Mouse (Mus musculus) testis, adult 2 months (tissue): ENCODE measurements around the gene Pnkd. TPM values are rescaled to one million over a fixed set of nuclear protein-coding genes. Genes with fewer than 3 reads are reported as not detected.

Experiments
- H3K27ac ChIP-seq: fragments of 200-500 bp; 2 replicates; pipeline ENCODE4 v1.5.1; 2012; ENCODE audit warnings: low read depth, low read length; ENCODE audit not compliant: control insufficient read depth, insufficient read depth
- H3K27me3 ChIP-seq: fragments of 200-500 bp; 2 replicates; pipeline ENCODE4 v1.6.1; 2012; ENCODE audit warnings: mild to moderate bottlenecking, low read length, moderate library complexity; ENCODE audit not compliant: control insufficient read depth, insufficient read depth
- H3K36me3 ChIP-seq: fragments of 200-500 bp; 2 replicates; pipeline ENCODE4 v1.6.1; 2012; ENCODE audit warnings: mild to moderate bottlenecking, low read length; ENCODE audit not compliant: control insufficient read depth, insufficient read depth
- H3K4me1 ChIP-seq: fragments of 200-500 bp; 2 replicates; pipeline ENCODE4 v1.6.1; 2012; ENCODE audit warnings: low read length; ENCODE audit not compliant: control insufficient read depth, insufficient read depth
- H3K4me3 ChIP-seq: fragments of 200-500 bp; 2 replicates; pipeline ENCODE4 v1.5.1; 2012; ENCODE audit warnings: low read depth, mild to moderate bottlenecking, low read length, moderate library complexity, mixed read lengths; ENCODE audit not compliant: control insufficient read depth
- CTCF ChIP-seq: fragments of 200-500 bp; IDR thresholded peaks from 2 replicates; pipeline ENCODE4 v1.5.1; 2012; ENCODE audit warnings: low read depth, mild to moderate bottlenecking, inconsistent platforms, low read length, moderate library complexity; ENCODE audit not compliant: control insufficient read depth, insufficient read depth, insufficient replicate concordance
- POLR2A ChIP-seq: fragments of 200-500 bp; IDR thresholded peaks from 2 replicates; pipeline ENCODE4 v1.6.1; 2012; ENCODE audit warnings: low read depth, mild to moderate bottlenecking, inconsistent platforms, low read length, moderate library complexity; ENCODE audit not compliant: control insufficient read depth
- polyA plus RNA-seq: library from polyadenylated mRNA; depleted of rRNA; stranded (reverse); fragments of >200 nt; gene quantifications from 2 replicates; pipeline ENCODE4 v1.2.3, GENCODE M21; 2012

Gene Pnkd
- polyA plus RNA-seq, 1 experiment: 119 TPM

DNA sequence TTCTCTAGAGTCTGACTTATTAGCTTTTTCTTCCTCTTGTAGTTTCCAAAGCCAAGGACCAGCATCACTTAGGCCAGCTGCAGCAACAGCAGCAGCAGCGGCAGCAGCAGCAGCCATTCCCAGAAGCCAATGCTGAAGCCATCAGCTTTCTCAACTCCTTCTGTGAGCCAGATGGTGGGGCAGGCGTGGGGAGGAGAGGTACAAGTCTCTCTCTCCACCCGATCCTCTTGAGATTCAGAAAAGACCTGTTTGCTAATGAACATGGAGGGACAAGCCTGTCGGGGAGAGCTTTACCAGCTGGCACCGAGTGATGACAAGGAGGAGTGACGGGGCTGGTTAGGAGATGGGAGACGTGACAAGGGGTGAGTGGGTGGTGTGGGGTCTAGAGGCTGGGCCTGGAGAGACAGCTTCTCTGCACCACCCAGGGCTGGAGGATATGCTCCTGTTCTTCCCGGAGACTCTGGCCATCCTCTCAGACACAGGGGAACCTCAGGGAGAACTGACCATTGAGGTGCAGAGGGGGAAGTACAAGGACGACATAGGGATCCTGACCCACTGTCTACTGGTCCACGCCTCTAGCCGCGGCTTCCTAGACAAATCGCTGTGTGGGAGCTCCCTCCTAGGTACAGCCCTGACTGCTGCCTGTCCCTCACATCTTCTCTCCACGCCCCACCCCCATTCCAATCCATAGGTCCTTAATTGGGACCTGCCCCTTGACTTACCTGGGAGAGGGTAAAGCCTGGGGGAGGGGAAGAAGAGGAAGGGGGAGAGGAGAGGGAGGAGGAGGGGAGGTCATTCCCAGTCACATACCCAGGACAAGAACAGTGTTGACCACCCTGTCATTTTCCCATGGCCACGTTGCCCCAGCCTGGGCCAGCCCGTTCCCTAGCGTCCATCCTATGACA, 77.8 kb downstream of the Pnkd start:
- TF ChIP-seq CTCF (no peak; the same call in 1 of the 2 replicates), POLR2A (0 out of 2 replicates have a peak, but pooled peaks have one; percentile 18)
- H3K4me1 ChIP-seq: peaks cover 2% of the 10 kb centered on the region
- H3K36me3 ChIP-seq: no peaks in the 10 kb centered on the region
- H3K4me3 ChIP-seq: peak overlapping the region; percentile 64
- no peak overlapping the region for H3K27ac ChIP-seq
- no peaks in the 10 kb centered on the region for H3K27me3 ChIP-seq

- Histone ChIP-seq H3K27me3 (no peaks in the 10 kb centered on the region), H3K4me3 (peak overlapping the region; percentile 64), H3K4me1 (peaks cover 7% of the 10 kb centered on the region), H3K36me3 (no peaks in the 10 kb centered on the region), H3K27ac (no peak overlapping the region)
- no peak for TF ChIP-seq POLR2A
- TF ChIP-seq CTCF: no peak
These were observed 78.7 kb downstream of the Pnkd start for GRCm38 (mm10) chr1:74363437-74363836.

DNA sequence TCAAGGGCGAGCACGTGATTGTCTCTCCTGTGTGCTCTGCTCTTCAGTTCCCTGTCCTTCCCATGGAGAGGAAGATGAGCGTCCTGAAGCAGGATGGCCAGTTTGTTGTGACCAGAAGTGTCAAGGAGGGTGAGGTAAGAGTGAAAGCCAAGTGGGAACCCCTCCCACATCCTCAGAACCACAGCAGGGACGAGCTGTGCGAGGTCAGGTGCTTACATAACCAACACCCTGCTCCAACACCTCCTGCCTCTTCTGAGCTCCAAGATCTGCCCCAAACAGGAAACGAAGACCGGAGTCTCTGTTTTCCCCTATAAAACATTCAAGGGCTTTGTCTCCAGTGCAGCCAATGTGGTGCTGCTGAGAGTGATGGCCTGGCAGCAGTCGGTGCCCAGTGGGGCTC, 79.5 kb downstream of the Pnkd start:
- H3K27me3 ChIP-seq: no peaks in the 10 kb centered on the region
- H3K27ac ChIP-seq: no peak overlapping the region
- H3K4me1 ChIP-seq: peaks cover 7% of the 10 kb centered on the region
- H3K36me3 ChIP-seq: no peaks in the 10 kb centered on the region
- TF ChIP-seq CTCF (no peak), POLR2A (no peak)
- no peak overlapping the region for H3K4me3 ChIP-seq

- H3K27me3 ChIP-seq: no peaks in the 10 kb centered on the region
- TF ChIP-seq POLR2A: no peak
- TF ChIP-seq CTCF: no peak
- H3K36me3 ChIP-seq: no peaks in the 10 kb centered on the region
- peaks cover 7% of the 10 kb centered on the region for H3K4me1 ChIP-seq
- H3K27ac ChIP-seq: peak overlapping the region; percentile 3; the same call in 1 of the 2 replicates
- peak overlapping the region; percentile 57 for H3K4me3 ChIP-seq
These were observed 83.3 kb downstream of the Pnkd start for GRCm38 (mm10) chr1:74367886-74368645.

DNA sequence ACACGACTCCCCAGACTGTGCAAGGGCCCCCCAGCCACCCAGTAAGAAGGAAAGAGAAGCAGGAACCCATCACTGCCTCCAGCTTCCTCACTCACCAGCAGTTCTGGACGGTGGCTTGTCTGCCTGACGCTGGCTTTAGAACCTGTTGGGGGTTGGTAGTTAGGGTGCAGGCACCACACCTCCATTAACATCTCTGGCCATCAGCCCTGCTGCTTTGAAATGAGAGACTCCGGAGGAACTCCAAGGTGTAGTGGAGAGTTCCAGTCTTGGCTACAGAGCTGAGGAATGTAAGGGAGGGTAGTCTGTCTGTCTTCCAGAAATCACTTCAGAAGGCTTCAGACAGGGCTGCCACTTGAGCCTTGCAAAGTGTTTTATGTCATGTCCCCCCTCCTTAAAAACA, 85.3 kb downstream of the Pnkd start:
- Histone ChIP-seq H3K27me3 (no peaks in the 10 kb centered on the region), H3K27ac (no peak overlapping the region), H3K36me3 (no peaks in the 10 kb centered on the region), H3K4me1 (peaks cover 4% of the 10 kb centered on the region), H3K4me3 (no peak overlapping the region)
- TF ChIP-seq POLR2A (no peak), CTCF (no peak)

GRCm38 (mm10) chr1:74373372-74373771, 88.6 kb downstream of the Pnkd start:
- Histone ChIP-seq H3K27ac (no peak overlapping the region), H3K4me1 (peaks cover 2% of the 10 kb centered on the region), H3K4me3 (no peak overlapping the region), H3K27me3 (no peaks in the 10 kb centered on the region), H3K36me3 (no peaks in the 10 kb centered on the region)
- no peak for TF ChIP-seq POLR2A
- no peak for TF ChIP-seq CTCF

DNA sequence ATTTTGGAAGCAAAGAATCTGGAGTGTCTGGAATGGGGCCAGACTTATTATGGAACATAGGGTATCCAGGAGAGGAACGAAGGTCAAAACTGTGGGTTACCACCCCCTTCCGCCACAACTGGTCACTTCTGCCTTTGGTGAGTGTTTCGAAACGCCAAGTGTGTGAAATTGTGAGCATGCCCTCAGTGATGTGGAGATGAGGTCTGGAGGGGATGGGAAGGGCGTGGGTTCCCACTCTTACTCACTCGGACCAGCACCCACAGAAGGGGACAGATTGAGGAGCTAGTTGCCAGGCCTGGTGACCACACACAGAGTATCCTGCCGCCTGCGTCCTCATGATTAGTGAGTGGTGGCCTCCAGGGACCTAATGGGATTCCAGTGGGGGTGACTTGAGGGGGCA, 90.2 kb downstream of the Pnkd start, which contains the start of gene Slc11a1:
Gene Slc11a1, plus strand, starts transcription at position 216 of the 400 bp plus-strand sequence.
- no peak within 1 kb of the TSS for H3K4me3 ChIP-seq
- no peaks in the 10 kb centered on the region for H3K36me3 ChIP-seq
- no peak within 1 kb of the TSS for H3K27ac ChIP-seq
- peaks cover 2% of the 10 kb centered on the region for H3K4me1 ChIP-seq
- no peaks in the 10 kb centered on the region for H3K27me3 ChIP-seq
- no peak for TF ChIP-seq CTCF
- no peak for TF ChIP-seq POLR2A
